Mouse (Mus musculus) lung, adult 2 months (tissue): ENCODE results near the gene Npr3. TPM values are rescaled to one million over a fixed set of nuclear protein-coding genes. Genes with fewer than 3 reads are reported as not detected.

Experiments
- DNase-seq: peaks from one replicate; pipeline ENCODE4 v3.0.0; 2022
- H3K4me1 ChIP-seq: fragments of 200-500 bp; 2 replicates; pipeline ENCODE4 v1.6.1; 2011; ENCODE audit warnings: low read length; ENCODE audit not compliant: control insufficient read depth, insufficient read depth
- H3K4me3 ChIP-seq: fragments of 200-500 bp; replicated peaks from 2 replicates; pipeline ENCODE3; 2011; ENCODE audit warnings: low read depth, mild to moderate bottlenecking, control low read depth, low read length; ENCODE audit errors: extremely low read depth
- CTCF ChIP-seq: fragments of 200-500 bp; IDR thresholded peaks from 2 replicates; pipeline ENCODE4 v1.5.1; 2011; ENCODE audit warnings: mild to moderate bottlenecking, low read length, control low read depth; ENCODE audit not compliant: insufficient read depth
- POLR2A ChIP-seq: fragments of 200-500 bp; IDR thresholded peaks from 2 replicates; pipeline ENCODE4 v1.6.1; 2011; ENCODE audit warnings: low read depth, mild to moderate bottlenecking, control low read depth, low read length, borderline replicate concordance; ENCODE audit errors: extremely low read depth
- WGBS: fragments of 180-500 bp; shearing (Covaris S2); methylation state at CpG from one replicate; pipeline ENCODE4 v1.1.7; 2018; 5-methylcytosine and 5-hydroxymethylcytosine counted together
- polyA plus RNA-seq: library from polyadenylated mRNA; depleted of rRNA; stranded (reverse); fragments of >200 nt; gene quantifications from 2 replicates; pipeline ENCODE4 v1.2.3, GENCODE M21; 2012

The Npr3 gene
- polyA plus RNA-seq, 1 experiment, result 9.6 TPM

- no peak for DNase-seq
- H3K4me1 ChIP-seq, result no peaks in the 10 kb centered on the region; the same call in 1 of the 2 replicates
- 33% methylated on average over 9 of the region's 9 CpGs for WGBS
- no peak overlapping the region for H3K4me3 ChIP-seq
- TF ChIP-seq POLR2A, result no peak
- no peak for TF ChIP-seq CTCF
Measured at GRCm38 (mm10) chr15:11893969-11894368, 13.1 kb downstream of the Npr3 start.

DNA sequence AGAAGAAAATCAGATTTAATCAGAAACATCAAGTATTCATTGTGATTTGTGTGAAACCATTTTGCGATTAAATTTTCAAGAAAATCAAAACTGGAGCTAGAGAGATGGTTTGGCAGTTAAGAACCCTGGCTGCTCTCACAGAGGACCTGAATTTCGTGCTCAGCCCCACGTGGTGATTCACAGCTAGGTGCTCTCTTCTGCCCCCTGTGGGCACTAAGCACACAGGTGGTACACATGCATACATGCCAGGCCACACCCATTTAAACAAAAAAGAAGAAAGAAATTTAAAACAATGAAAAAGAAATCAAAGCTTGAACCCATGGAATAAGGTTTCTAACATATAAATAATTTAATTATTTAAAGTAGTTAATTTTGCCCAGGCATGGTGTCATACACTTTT is 15.7 kb downstream of the Npr3 start:
- DNase-seq, result no peak
- H3K4me1 ChIP-seq, result no peaks in the 10 kb centered on the region
- TF ChIP-seq POLR2A (no peak), CTCF (peak; percentile 42; the same call in 1 of the 2 replicates)
- no peak overlapping the region for H3K4me3 ChIP-seq
- WGBS, result 73% methylated on average over 3 of the region's 3 CpGs

DNA sequence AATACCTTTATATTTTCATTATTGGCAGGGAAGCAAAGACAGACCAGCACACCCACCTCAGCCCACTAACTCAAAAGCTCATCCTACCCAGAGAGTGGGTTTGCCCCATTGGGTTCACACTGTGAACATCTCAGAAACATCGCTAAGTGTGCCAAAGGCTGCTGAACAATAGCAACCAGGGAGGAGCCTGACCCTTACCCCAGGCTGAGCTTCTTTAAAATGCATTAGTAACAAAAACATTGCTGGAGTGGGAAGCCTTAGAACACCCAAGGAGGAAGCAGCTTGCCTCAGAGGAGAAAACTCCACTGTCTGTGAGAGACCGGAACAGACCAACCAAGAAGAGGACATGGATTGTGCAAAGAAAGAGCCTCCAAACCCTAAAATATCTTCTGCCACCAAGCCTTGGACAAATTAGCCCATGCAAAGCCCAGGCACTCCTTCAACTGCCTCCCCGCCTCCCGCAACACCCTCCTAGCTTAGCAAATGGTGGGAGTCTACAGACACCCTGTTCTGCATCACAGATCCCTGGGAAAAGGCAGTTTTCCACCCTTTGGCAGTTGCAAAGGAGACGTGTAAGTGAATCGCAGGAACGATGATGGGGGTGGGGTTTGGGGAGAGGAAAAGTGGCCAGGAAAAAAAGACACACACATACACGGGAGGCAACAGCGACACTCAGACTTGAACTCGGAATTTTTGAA is 24.4 kb downstream of the Npr3 start:
- TF ChIP-seq POLR2A (no peak), CTCF (no peak)
- WGBS, result 63% methylated on average over 10 of the region's 10 CpGs
- DNase-seq, result no peak
- H3K4me1 ChIP-seq, result no peaks in the 10 kb centered on the region
- H3K4me3 ChIP-seq, result no peak overlapping the region

DNA sequence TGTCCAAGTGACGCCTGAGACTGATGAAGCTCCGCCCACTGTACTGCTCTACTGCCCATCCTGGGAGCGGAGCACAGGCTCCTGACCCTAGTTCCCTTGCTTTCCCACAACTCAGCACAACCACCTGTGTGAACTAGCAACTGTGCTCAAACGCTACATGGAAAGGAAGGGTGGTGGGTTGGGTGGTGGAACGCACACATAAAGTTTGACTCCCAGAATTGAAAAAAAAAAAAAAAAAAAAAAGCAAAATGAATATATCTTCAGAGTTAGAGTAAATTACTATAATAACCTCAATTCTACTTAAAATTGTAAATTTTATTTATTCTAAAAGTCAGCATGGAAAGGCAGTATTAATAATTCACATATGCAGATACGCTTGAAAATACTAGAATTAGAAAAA is 25.3 kb downstream of the Npr3 start:
- DNase-seq, result no peak
- Histone ChIP-seq H3K4me1 (no peaks in the 10 kb centered on the region; the same call in 1 of the 2 replicates), H3K4me3 (no peak overlapping the region)
- no peak for TF ChIP-seq CTCF
- no peak for TF ChIP-seq POLR2A
- 92% methylated on average over 6 of the region's 6 CpGs for WGBS

- TF ChIP-seq CTCF (no peak), POLR2A (no peak)
- WGBS, result 64% methylated on average over 1 of the region's 1 CpGs
- DNase-seq, result no peak
- Histone ChIP-seq H3K4me1 (no peaks in the 10 kb centered on the region; the same call in 1 of the 2 replicates), H3K4me3 (no peak overlapping the region)
Measured at GRCm38 (mm10) chr15:11878334-11878733, 28.8 kb downstream of the Npr3 start.

GRCm38 (mm10) chr15:11877273-11877672 is 29.8 kb downstream of the Npr3 start:
- Histone ChIP-seq H3K4me3 (no peak overlapping the region), H3K4me1 (no peaks in the 10 kb centered on the region; the same call in 1 of the 2 replicates)
- DNase-seq, result no peak
- no peak for TF ChIP-seq CTCF
- no peak for TF ChIP-seq POLR2A
- 36% methylated on average over 2 of the region's 2 CpGs for WGBS

DNA sequence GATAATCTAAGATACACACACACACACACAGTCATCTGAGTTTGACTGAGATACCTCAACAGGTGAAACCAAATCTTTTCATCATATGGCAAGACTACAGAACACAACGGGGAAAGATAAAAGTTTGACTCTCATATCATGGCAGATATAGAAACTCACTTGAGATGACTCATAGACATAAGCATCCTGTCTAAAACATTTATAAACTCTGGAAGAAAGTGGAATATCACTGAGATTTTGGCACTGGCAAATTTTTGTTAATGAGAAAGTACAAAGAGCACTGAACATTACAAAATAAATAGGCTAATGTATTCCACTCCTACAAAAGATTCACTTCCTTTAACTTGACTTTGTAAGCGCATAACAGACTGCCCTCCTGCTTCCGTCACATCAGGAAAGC is 40.2 kb downstream of the Npr3 start:
- no peak for DNase-seq
- TF ChIP-seq CTCF (no peak), POLR2A (no peak)
- H3K4me1 ChIP-seq, result no peaks in the 10 kb centered on the region
- WGBS, result 69% methylated on average over 3 of the region's 3 CpGs
- no peak overlapping the region for H3K4me3 ChIP-seq

DNA sequence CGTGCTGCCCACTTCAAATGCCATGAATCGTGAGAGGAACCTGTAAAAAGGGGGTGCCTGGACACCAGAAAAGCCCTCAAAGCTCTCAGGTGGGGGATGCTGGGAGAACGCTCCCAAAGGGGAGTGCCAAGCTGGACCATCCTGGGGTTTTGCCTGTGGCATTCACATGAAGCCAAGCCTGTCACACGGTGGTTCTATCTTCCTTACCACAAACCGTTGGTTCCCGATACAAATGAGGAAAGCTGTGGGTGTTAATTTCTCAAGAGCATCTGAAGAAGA is 43.6 kb downstream of the Npr3 start:
- H3K4me1 ChIP-seq, result no peaks in the 10 kb centered on the region
- WGBS, result 79% methylated on average over 6 of the region's 6 CpGs
- TF ChIP-seq CTCF, result no peak
- no peak for TF ChIP-seq POLR2A
- DNase-seq, result no peak
- H3K4me3 ChIP-seq, result no peak overlapping the region

GRCm38 (mm10) chr15:11862785-11863539 is 44.1 kb downstream of the Npr3 start:
- H3K4me1 ChIP-seq, result no peaks in the 10 kb centered on the region
- TF ChIP-seq CTCF, result no peak
- TF ChIP-seq POLR2A, result no peak
- H3K4me3 ChIP-seq, result no peak overlapping the region
- DNase-seq, result peak; percentile 10
- 63% methylated on average over 15 of the region's 15 CpGs for WGBS

DNA sequence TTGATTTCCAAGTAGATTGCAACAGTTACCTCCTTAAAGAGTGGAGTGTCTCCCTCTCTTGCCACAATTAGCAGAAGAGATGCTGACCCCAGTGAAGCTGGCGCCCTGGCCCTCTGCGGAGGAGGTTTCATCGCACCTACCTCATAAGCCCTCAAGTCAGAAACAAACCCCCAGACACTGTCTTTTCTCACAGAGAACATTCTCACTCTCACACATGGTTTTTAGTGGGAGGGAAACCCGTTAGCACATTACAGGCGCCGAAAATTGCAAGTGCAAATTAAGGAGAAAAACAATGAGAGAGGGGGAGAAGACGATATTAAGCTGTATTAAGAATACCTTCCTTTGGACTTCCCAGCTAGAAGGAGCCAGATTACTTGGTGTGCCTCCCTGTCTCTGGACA is 44.8 kb downstream of the Npr3 start:
- Histone ChIP-seq H3K4me3 (no peak overlapping the region), H3K4me1 (no peaks in the 10 kb centered on the region)
- 93% methylated on average over 7 of the region's 7 CpGs for WGBS
- TF ChIP-seq CTCF (no peak), POLR2A (no peak)
- DNase-seq, result no peak
